Mouse (Mus musculus) T-cell, adult 2 months (primary cell): ENCODE measurements at regions not wholly inside any gene's neighbourhood (a gene's known extent, or its start where the extent isn't known, plus 50 kb on each side); places are given as distances from the start of the nearest gene placed in this dataset.

Experiments
- DNase-seq: peaks from one replicate; pipeline ENCODE4 v3.0.0; 2022; ENCODE audit warnings: low spot score

DNA sequence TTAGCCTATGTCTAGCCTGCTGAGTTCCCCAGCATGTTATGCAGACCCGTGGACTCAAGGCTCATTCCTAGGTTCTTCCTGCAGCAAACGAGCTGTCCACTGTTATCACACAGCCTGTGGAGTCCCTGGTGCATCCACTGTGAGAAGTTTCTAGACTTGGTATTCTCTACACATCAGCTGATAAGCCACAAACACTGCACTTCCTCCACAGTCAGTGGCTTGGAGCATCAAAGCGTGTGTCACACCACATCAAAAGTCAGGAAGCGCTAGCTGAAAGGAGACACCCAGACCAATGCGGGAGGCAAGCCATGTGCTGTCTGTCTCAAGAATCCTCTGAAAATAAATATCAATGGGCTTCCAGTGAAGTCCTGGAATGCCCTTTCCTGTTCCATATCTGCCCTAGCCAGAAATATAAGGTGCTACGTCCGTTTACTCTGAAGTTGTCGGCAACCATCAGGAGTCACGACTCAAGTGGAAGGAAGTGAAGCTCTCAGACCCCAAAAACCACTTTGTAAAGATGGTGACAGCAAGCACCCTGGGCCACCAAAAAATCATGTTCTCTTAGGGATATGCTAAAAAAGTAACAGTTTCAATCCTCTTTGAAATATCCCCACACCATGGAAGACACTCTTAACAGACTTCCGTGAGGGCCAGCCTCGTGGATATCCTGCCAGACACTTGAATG, 227.7 kb downstream of the Adgrl2 start:
- peak; percentile 73 for DNase-seq

DNA sequence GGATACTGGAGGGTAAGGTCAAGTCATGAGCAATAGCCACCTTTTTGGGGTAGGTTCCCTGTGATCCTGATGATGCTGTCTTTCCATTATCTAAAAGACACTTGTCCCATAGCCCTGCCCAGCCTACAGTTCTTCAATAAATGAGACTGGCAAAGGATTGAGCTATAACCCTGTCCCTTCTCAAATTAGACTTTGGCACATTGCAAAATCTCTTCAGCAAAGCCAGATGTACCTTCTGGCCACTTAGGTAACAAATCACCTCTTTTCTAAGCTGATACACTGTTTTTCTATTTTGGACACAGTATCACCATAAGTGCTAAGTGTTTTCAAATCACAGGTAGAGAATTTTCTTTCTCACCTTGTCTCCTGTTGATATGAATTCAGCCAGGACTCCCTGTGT, 228.8 kb downstream of the Adgrl2 start:
- no peak for DNase-seq

DNA sequence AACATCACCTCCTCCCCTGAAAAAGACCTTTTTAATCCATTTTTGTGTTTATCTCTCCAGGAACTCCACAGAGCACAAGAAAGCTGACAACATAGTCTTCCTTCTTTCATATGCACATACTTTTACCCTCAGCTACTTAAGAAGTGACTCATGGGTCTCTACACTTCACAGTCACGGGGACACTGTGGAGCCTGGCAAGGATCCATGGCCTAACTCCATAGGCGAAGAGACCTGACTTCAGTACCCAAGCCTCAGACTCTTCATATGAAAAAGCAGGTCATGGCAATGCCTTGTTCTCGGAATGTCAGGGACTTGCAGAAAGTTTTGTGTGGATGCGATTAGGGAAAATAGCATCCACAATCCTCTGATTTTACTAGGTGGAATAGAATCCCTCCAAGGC, 230.9 kb downstream of the Adgrl2 start:
- DNase-seq, result no peak

DNA sequence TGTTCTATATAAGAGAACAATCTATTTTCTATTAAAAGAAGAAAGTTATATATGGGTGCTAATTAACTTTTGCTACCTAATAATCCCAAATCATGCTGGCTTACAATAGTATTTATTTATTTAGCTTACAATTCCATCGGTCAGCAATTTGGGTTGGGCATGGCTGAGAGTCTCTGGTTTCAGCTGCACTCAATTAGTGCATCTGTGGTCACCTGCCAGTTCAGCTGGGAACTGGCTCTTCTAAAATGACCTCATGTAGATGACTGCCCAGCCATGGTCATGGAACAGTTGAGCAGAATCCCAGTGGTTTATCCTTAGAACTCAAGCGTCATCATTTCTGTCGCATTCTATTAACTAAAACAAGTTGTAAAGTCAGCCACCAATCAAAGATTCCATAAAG, 244.1 kb downstream of the Adgrl2 start:
- no peak for DNase-seq

DNA sequence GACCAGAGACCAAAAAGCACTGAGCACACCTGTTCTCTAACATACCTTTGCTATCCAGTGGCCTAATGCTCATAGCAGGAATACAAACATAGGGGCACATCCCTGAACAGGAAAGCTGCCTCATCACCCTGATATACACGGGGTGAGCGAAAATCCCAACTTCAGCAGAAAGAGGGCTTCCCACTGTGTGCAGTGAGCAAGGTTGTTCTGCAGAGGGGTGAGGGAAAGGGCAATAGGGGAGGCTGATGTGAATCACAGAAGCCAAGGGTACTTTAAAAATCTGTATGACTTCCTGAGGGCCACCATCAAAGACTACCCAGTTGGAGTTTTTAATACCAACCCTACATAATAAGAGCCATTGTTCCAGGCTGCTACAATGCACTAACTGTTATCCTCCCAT, 245.7 kb downstream of the Adgrl2 start:
- DNase-seq, result no peak

DNA sequence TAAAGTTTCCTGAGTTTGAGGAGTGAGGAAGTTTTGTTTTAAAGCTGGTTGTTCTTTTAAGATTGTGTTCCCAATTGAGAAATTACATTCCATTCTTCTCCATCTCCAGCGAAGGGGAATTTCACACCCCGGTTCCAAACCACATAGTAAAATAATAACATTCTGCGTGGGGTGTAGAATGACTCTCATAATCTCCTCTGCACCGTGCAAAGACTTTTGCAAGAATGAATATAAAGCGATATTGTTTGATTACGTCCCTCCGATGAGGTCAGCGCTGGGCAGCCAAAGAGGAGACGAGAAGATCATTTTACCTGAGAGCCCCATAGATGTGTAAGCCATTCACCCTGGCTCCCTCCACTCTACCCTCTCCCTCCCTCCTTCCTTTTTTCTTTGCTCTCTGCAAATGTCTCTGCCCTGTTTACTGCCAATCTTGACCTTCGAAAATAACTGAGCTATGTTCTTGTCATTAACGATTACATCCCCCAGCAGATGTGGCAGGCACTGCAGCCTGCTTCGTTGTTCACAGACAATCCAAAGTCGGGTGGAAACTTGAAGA, 256.1 kb downstream of the Adgrl2 start:
- no peak for DNase-seq

DNA sequence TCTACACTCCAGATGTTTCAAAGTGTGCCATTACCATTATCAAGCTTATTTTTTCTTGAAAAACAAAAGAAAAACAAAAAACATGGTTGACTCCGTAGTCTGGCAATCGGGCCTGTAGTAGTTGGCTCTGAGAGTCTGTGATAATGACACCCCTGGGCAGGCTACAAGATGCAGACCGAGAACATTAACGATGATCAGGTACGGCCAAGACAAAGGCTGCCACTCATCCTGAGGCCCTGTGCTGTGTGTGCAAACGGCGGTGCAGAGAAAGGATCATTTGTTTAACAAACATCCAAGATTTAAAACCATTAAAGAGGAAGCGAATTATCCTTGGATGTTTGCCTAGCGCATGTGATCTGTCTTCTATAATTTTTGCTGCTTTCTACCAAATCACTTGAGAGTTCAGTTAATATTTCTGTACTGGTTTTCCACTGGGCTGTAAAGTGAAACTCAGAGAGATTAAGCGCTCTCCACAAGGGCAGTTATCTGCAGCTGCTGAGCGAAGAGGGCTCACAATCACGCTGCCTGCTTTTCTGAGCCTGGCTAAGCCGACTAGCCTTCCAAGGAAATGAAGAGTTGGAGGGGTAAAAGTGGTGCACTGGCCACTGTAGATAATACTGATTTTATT, 257.0 kb downstream of the Adgrl2 start:
- DNase-seq, result no peak

DNA sequence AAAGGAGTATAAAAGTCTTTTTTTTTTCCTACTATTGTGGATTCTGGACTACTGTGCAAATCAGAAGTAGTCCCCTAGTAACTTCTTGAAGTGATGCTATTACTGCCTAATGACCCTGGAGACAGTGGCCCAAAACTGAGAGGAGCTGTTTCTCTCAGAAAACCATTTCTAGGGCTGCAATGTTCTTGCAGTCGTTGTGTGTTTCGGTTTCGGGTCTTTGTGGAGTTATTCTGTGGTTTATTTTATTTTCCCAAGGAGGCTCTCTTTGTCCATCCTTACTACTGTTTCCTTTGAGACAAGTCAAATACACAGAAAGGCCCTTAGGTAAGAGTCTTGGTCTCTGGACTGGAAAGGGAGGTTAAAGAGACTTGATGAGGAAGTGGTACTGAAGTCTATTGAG, 258.9 kb downstream of the Adgrl2 start:
- no peak for DNase-seq

DNA sequence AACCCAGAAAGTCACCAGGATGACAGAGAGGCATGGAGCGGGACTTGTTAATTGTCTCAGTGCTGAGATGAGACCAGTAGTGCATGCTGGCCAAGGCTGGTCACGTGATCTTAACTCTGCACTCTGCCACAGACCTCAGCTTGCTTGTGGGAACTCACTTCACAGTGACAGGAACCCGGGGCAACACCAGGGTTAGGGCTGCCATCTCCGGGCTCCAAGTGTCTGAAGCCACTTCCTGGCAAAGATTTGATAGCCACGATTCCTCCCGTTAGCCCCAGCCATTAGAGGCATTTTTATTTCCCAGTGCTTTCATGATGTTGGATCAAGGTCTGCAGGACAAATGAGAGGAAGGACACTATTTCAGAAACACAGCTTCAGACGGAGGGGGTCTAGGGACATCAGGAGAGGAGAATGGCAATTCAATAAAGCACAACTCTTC, 261.1 kb downstream of the Adgrl2 start:
- DNase-seq, result peak; percentile 31

DNA sequence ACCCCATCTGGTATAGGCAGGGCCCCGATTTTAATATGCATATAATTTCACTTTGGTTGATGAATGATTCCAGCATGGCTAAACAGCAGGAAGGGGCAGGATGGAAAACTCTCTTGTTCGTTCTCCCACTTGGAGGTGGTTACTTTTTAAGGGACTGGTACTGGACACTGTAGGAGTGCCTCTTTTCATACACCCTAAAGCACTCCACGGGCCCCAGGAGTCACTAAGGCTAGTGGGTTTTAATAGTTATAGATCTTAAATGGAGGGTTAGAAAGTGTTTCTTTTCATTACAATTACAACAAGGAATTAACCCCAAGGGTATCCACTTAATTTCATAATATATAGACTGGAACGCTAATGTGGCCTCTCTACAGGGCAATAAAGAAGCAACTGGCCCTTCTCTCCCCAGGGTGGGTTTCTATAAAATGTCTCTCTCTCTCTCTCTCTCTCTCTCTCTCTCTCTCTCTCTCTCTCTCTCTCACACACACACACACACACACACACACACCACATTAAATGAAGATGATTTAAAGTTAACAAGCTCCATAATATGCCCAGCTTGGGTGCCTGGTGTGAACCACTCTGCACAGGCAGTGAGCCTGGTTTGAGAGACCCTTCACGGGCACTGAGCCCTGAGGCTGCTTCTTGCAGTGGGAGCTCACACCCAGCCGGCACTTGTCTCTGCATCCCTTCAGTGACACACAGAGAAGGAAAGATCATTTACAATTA, 261.7 kb downstream of the Adgrl2 start:
- DNase-seq, result no peak

DNA sequence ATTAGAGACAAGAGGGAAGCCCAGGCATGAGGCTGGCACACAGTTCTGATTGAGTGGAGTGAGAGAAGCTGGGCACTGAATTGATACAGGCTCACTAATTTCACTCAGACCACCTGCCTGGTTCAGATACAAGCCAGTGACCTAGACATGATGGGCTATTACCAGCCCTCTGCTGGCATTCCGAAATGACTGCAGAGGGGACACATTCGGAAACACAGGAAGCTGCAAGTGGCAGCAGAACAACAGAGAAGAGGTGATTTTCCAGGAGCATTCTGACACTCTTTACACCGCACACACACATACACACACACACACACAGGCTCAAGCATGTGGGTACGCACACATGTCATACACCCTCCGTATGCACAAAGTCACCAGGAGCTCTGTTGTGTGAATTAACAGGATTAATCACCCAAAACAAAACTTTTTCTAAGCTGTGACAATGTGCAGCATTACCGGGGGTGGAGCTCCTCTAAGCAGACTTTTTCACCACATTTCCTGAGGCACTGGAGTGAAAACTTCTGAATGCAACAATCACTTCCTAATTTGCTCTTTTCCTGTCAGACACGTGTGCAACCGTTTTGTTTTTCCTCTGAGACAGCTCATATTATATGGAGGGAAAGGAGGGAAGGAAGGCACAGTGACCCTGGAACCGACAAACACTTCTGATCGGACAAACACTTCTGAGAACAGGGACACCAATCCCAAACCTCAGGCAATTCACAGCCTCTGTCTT, 263.6 kb downstream of the Adgrl2 start:
- DNase-seq, result no peak

DNA sequence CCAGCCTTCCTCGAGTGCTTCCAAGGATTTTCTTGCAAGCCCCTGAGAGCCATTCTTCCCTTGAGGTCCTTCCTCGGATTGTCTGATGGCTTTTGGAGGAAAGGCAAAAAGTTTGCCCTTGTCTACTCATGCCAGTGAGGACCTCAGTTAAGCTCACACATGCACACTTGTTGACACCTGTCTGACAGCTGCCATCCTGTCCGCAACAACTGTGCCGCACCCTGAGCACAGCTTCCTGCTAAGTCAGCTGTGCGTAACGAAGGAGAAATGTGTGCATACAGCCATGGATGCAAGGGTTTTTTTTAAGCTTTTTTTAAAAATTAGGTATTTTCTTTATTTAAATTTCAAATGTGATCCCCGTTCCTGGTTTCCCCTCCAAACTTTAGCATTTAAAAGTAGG, 293.8 kb downstream of the Adgrl2 start:
- DNase-seq, result no peak

DNA sequence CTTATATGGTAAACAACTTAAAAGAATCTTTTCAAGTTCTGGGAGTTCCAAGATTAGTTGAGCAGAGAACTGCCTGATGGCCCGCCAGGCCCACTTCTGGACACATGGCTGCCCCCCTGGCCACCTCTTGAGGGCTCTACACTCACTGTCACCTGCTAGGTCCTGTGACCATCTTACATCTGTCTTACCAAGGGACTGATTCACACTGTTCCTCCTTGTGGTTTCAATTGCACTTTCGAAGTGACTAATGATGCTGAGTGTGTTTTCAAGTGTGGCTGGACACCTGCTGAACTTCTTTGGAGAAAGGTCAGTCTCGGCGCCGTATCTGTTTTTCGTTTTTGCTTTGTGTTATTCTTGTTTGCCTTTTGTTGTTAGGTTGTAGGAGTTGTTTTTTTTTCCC, 294.9 kb downstream of the Adgrl2 start:
- no peak for DNase-seq

DNA sequence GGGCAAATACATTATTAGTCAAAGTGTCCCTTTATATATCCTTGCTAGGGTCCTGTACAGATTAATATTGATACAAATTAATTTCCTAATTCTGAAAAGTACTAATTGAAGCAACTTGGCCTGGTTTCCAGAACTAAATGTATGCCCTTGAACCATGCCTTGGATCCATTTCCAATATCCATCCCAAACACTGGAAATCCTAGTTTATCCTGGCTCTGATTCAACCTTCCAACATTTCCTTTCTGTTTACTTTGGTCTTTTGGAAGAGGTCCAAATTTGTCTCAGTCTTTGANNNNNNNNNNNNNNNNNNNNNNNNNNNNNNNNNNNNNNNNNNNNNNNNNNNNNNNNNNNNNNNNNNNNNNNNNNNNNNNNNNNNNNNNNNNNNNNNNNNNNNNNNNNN, 307.2 kb downstream of the Adgrl2 start:
- DNase-seq, result no peak

DNA sequence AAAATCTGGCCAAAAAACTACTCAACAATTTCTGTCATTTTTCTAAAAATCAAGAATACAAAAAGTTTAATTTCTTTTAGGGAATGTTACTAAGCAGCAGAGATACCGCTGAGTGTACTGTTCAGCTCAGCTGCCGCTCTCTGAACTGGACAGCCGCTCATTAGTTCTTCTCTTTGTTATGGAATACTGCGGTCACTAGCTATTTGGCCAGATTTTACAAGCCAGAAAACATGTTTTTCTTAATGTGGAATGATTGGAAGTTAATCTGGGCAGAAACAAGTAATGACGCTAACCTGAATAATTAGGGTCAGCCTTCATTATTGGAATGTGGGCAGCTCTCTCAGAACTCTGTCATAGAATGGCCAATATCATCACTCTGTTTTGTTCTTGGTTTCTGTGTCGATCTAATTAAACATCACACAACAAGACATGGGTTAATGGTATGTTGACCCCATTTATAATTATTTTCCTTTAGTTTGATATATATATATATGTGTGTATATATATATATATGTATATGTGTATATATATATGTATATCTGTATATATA, 307.8 kb downstream of the Adgrl2 start:
- DNase-seq, result no peak

DNA sequence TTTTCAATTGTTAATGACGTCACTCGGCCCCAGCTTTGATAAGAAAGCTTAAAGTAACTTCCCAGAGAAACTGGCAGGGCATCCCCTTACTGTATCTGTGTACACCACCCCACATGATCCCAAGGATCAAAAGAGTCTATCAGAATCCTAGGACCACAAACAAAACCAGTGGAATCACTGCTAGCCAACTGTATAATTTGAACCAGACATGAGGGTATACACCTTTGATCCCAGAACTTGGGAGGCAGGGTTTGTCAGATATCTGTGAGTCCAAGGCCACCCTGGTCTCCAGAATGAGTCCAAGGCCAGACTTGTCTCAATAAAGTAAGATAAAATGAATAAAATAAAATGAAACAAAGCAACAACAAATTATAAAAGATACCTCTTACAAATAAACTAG, 309.2 kb downstream of the Adgrl2 start:
- DNase-seq, result no peak

DNA sequence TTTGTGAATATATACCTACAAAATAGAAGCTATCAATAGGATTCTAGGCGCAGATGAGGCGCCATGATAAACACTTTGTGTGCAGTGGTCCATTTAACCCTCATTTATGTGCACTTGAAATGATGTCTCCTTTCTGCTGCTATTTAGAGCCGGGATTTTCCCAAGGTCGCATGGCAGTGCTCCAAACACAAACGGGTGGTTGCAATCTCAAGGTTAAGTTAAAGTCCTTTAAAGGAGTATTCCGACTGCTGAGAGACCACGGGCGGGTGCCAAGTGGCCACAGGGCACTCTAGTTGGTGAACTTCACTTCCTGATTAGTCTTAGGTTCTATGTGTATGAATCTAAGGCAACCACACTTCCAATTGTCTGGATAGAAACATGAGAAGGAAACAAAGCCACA, 309.6 kb downstream of the Adgrl2 start:
- DNase-seq, result no peak

DNA sequence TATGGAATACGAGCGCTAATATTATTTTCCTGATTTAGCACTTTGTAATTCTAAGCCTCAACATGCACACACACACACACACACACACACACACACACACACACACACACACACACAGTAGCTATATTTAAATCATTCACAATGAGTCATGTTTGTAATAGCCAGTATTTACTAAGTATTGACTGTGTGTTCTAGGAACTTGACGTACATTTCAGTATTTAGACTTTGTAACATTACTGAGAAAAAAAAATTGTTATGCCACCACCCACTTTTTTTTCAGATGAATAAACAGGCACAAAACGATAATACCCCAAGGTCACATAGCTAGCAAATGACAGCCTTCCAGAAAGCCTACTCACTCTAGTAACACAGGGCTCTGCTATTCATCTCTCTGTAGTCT, 310.3 kb downstream of the Adgrl2 start:
- DNase-seq, result no peak

DNA sequence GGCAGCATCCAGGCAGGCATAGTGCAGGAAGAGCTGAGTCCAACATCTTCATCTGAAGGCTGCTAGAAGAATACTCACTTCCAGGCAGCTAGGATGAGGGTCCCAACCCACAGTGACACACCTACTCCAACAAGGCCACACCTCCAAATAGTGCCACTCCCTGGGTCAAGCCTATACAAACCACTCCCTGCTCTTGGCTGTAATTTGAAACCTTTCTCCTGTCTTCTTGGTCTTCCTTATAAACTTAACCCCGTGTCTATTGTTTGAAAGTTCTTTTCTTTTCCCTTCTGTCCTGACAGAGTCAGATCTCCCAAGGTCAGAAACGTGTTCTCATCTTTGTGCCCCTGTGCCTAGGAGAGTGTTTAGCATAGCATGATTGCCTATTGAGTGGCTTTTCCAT, 311.2 kb downstream of the Adgrl2 start:
- no peak for DNase-seq

DNA sequence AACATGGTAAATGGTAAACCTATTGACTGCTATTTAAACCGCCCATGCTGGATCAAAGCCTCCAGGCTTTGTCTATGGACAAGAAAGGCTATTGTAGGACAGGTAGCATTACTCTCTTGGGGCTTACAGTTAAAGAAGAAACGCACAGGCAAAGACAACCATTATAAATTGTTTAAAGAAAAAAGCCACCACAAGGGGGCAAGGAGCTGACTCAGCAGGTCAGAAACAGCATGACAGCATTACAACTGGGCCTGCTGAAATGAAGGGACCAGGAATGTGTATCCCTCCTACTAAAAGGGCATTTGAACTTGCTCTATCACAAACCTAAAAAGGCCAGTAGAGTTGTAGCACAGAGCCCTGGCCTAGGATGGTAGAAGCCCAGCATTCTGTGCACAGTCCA, 314.3 kb downstream of the Adgrl2 start:
- DNase-seq, result no peak

DNA sequence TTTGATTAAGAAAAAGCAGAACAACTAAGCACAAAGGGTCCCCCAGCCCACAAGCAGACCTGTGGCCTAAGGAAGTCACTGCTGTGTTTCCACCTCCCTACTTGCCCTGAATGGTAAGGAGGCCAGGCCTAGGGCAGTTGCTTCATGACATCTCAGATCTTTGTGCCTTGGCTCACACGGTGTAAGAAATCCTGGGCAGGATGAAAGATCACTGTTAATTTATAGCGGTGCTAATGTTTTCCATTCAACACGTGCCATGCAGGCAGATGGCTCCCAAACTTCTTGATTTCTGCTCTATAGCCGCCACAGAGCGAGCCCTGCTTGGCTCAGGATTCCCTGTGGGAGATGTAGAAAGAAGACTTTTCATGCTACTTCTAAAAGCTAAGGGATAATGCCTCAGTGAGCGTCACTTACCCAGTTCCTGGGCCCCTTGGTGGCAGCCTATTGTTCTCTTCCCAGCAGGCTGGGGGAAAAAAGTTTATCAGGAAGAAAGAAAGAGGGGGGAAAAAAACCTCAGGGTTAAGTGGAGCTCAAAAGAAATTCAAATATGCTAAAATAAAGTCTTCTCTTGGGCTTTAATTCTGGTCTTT, 327.4 kb downstream of the Adgrl2 start:
- no peak for DNase-seq

DNA sequence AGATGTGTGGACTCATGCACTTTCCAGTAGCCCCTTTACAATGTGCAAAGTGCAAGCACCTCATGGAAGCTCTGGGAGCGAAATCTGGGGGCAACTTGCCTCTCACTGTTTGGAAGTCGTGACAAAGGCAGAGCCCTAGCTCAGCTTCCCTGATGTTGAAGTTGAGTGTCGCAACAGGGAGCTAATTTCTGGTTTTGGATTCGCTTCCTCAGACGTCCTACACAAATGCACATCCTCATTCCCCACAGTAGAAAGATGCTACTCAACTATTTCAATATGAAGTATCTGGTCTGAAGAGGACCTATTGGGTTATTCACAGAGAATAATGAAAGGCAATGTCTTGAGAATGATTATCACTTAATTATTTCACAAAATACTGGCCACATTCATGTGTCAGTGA, 331.3 kb downstream of the Adgrl2 start:
- no peak for DNase-seq
